Mouse (Mus musculus) c-Kit-positive CD71-negative TER-119-negative erythroid progenitor cells, embryonic 14.5 days (primary cell): ENCODE measurements around the gene Tarbp1.

Source experiments
- DNase-seq: peaks from one replicate; pipeline ENCODE4 v3.0.0-alpha.2; 2013; ENCODE audit warnings: low read depth

The Tarbp1 gene

GRCm38 (mm10) chr8:126474299-126475187 is at the start of gene Tarbp1:
Tarbp1 (minus strand) TSS chr8:126475065.
- DNase-seq: peak; percentile 79

- DNase-seq: no peak
Observed at GRCm38 (mm10) chr8:126524233-126524985, 49.5 kb upstream of the Tarbp1 start.

- no peak for DNase-seq
Observed at GRCm38 (mm10) chr8:126523060-126523574, 48.3 kb upstream of the Tarbp1 start.

GRCm38 (mm10) chr8:126519447-126519975 is 44.6 kb upstream of the Tarbp1 start:
- DNase-seq: no peak

GRCm38 (mm10) chr8:126516620-126517577 is 42.0 kb upstream of the Tarbp1 start:
- peak; percentile 74 for DNase-seq

GRCm38 (mm10) chr8:126514011-126514964 is 39.4 kb upstream of the Tarbp1 start:
- no peak for DNase-seq

GRCm38 (mm10) chr8:126510866-126511265 is 36.0 kb upstream of the Tarbp1 start:
- no peak for DNase-seq

- DNase-seq: no peak
Observed at GRCm38 (mm10) chr8:126509635-126510034, 34.8 kb upstream of the Tarbp1 start.

- no peak for DNase-seq
Observed at GRCm38 (mm10) chr8:126508871-126509586, 34.2 kb upstream of the Tarbp1 start.

- DNase-seq: no peak
Observed at GRCm38 (mm10) chr8:126508221-126508620, 33.4 kb upstream of the Tarbp1 start.

GRCm38 (mm10) chr8:126504492-126505182 is 29.8 kb upstream of the Tarbp1 start:
- DNase-seq: no peak

GRCm38 (mm10) chr8:126502722-126503121 is 27.9 kb upstream of the Tarbp1 start:
- DNase-seq: no peak

- DNase-seq: no peak
Observed at GRCm38 (mm10) chr8:126499371-126499770, 24.5 kb upstream of the Tarbp1 start.

- no peak for DNase-seq
Observed at GRCm38 (mm10) chr8:126498465-126498864, 23.6 kb upstream of the Tarbp1 start.

GRCm38 (mm10) chr8:126497541-126498428 is 22.9 kb upstream of the Tarbp1 start:
- DNase-seq: peak; percentile 87

GRCm38 (mm10) chr8:126496915-126497314 is 22.1 kb upstream of the Tarbp1 start:
- DNase-seq: no peak

- DNase-seq: no peak
Observed at GRCm38 (mm10) chr8:126495461-126495860, 20.6 kb upstream of the Tarbp1 start.
